Mouse (Mus musculus): ENCODE results near the gene Arhgap8. TPM values are rescaled to one million over a fixed set of nuclear protein-coding genes. Genes with fewer than 3 reads are reported as not detected.
"Not testable (repeated sequence)": the region's sequence is repeated elsewhere in the genome, so short reads cannot be mapped to it uniquely, and the experiment has no call there.

Arhgap8 gene
- polyA plus RNA-seq, 1 experiment: 5.6 TPM

DNA sequence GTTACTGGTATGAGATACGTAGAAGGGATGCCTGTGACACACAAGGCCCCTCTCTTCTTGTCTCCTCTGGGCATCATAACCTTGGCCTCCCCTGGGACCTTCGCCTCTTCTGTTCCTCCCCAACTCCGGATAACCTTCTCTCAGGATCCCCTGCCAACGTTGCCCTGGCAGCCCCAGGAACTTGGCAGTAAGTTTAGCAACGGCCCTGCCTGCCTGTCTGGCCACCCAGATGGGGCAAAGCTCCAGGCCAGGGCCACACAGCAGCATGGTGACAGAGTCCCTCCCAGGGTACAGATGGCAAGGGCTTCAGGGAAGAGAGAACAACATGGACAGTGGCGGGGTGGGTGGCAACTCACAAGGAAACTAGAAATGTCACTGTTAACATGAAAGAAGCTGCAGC is 9.8 kb downstream of the Arhgap8 start:
- no peak for DNase-seq (ENCODE audit: low read depth, low spot score)

DNA sequence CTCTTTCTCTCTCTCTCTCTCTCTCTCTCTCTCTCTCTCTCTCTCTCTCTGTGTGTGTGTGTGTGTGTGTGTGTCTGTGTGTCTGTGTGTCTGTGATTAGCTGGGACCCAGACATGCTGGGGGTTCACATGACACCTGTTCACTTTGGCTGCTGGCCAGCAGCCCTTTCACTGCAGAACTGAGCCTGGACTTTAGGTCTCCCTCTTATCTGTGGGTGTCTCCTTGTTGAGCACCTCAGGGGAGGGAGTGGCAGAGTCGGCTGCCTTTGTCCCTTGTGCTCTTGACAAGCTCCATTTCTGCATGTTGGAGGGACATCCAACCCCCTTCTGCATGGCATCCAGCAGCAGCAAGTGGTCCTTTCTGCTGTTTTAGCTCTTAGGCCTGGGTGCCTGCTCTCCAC is 11.0 kb downstream of the Arhgap8 start:
- 17% methylated on average over 1 of the region's 1 CpGs for WGBS
- DNase-seq (ENCODE audit: low read depth, low spot score): no peak

More for the DNA sequence above, 9.8 kb downstream of the Arhgap8 start:
- 63% methylated on average over 6 of the region's 6 CpGs for WGBS

DNA sequence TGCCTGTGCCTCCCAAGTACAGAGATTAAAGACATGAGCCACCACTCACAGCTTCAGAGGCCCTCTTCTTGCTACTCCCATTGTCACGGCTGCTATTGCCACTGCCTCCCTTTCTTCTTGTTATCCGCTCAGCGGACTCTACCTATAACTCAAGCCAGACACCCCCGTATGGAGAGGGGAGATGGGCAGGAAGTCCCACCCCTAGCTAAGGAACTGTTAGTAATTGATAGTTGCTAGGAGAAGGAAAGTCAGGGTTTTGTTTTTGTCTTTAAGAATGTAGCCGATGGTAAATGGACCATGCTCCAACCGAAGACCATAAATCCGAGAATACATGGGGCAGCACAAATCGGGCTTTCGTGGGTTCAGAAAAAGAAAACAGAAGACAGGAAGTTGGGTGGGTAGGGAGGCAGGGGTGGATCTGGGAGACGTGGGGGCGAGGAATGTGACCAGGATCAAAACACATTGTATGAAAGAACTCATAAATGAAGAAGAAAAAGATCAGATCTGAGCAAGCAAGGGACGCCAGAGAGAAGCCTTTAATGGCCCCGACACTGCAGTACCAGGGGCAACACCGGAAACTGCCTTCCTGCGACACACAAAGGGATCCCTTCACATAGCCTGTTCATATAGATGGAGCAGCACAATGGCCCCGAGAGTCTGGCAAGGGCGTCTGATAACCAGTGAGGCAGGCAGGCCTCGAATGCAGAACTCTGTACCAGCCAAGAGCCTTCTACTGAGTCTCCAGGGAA is 12.0 kb downstream of the Arhgap8 start:
- no peak for DNase-seq (ENCODE audit: low read depth, low spot score)
- 77% methylated on average over 18 of the region's 18 CpGs for WGBS

DNA sequence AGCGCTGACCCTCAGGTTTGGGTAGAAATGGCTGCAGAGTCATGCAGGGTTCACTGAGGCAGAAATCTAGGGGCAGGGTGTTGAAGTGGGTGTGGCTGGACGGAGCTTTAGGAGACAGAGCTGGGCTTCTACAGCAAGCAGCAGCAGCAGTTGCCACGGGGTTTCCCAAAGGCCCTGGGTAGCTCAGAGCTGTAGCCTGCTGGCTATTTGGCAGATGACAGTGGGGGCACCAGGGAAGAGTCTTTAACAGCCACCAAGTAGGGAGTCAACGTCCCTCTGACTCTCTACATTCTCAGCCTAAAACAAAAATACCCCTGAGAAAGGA is 12.5 kb downstream of the Arhgap8 start:
- DNase-seq (ENCODE audit: low read depth, low spot score): no peak
- 83% methylated on average over 4 of the region's 4 CpGs for WGBS

DNA sequence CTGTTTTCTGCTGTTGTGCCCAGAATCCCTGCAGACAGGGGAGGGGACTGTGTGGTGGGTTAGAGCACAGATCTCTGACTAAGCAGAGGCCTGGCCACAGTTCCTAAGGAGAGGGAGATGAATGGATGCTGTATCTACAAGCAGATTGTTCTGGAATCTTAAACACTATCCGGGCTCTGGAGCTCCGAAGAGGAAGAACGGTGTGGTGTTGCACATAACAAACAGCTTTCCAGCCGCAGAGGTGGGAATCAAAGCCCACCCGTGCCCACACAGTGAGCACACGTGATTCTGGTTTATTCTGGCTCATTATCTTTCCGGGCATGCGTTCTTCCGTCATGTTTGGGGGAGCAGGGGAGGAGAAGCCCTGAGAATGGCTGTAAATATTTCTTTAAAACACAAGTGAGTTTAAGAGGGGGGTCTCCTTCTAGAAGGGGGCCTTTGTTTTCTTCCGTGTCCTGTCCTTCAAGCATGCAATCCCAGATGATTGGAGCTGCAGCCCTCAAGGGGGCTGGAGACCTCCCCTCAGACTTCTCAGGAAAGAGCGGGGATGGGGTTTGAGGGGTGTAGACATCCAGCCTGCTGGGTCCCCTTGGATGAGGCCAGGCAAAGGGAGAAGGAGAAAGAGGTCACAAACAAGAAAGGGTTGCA is 16.6 kb downstream of the Arhgap8 start:
- DNase-seq (ENCODE audit: low read depth, low spot score): no peak
- 85% methylated on average over 11 of the region's 11 CpGs for WGBS

DNA sequence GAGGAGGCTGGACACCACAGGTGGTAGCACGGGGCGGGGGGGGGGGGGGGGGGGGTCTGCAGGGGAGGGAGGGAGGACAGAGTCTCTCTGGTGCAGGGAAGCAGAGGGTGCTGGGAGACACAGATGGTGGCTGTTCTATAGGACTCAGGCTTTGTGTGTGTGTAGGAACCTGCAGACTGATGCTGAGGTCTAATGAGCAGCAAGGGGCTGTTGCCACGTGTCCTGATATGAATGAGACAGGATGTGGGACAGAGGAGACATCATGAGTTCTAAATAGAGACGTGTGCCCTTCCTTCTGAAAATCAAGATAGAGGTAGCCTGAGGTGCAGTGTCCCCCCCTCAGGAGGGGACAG is 17.1 kb downstream of the Arhgap8 start:
- no peak for DNase-seq (ENCODE audit: low read depth, low spot score)
- 68% methylated on average over 3 of the region's 4 CpGs for WGBS

DNA sequence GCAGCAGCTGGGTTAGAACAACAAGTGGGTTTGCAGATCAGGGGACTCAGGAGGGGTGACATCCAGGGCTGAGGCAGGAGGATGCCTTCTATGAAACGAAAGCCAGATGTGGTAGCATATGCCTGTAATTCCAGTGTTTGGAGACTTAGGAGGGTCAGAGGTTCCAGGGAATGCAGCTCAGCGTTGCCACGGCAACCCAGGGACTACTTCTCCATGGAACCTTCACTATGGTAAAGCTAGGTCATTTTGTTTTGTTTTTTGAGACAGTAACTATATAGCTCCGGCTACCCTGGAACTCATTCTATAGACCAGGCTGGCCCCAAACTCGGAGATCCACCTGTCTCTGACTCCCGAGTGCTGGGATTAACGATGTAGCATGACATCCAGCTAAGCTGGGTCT is 18.4 kb downstream of the Arhgap8 start:
- no peak for DNase-seq (ENCODE audit: low read depth, low spot score)
- 93% methylated on average over 7 of the region's 7 CpGs for WGBS

DNA sequence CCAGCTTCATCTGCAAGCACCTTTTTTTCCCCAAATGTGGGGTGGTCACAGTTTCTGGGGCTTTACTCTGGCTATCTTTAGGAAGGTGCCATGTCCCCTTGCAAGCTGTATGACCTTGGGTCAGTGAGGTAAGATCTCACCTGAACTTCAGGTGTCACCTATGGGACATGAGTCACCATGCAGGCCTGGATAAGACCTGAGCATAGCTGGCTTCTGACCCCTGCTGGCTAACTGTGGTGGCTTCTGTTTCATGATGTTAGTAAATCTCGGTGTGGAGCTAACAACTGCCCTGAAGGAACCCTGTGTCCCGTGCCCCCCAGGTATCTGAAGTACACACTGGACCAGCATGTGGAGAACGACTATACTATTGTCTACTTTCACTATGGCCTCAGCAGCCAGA is 21.7 kb downstream of the Arhgap8 start:
- no peak for DNase-seq (ENCODE audit: low read depth, low spot score)
- WGBS: 63% methylated on average over 3 of the region's 3 CpGs

DNA sequence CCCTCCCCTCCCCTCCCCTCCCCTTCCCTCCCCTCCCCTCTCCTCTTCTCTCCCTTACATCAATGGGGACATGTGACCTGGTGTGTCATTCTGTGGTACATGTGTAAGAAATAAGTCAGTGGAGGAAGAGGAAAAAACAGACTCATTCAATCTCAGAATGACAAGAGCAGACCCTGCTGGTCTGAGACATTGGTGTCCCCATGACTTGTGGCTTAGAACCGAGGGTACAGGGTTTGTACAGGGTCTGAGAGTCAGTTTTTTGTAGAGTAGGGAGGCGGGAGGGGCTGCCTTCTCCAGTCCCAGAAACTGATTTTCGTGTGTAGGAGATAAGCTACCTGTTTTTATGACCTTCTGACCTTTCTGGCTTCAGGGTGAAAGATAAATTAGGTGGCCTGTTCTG is 23.5 kb downstream of the Arhgap8 start:
- WGBS: 26% methylated on average over 3 of the region's 3 CpGs
- DNase-seq (ENCODE audit: low read depth, low spot score): no peak

DNA sequence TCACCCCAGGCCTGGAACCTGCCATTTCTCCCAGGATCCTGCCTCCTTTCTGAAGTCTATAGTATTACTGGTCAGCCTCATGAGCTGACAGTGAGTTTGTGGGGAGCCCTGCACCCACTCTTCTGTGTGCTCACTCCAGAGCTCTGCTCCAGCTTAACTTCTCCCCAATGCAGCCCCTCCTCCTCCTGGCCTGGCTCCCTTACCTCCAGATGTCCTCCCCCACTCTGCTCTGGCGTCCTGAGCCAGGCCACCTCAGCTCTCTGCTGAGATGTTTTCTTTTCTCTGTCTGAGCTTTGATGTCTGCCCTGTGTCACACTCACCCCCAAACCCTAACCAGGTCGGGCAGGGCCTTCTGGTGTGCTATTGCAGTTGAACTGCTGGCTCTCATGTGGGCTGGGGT is 24.5 kb downstream of the Arhgap8 start:
- DNase-seq (ENCODE audit: low read depth, low spot score): no peak
- 41% methylated on average over 2 of the region's 2 CpGs for WGBS

DNA sequence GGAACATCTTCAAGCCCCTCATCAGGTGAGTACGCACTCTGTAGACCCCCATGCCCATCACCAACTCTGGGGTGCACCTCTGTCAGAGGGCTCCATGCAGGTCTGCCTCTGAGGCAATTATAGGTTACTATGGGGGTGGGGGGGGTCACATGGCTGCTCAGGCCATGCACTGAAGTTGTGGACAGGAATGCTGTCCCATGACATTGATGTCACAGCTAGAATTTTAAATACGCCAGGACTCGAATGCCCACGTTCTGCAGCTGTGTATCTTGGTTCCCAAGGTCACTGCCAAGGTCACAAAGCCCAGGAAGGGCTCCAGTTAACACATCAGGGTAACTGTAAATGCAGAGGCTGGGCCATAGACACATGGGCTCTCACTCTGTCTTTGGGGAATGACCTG is 26.0 kb downstream of the Arhgap8 start:
- 91% methylated on average over 4 of the region's 4 CpGs for WGBS
- no peak for DNase-seq (ENCODE audit: low read depth, low spot score)

DNA sequence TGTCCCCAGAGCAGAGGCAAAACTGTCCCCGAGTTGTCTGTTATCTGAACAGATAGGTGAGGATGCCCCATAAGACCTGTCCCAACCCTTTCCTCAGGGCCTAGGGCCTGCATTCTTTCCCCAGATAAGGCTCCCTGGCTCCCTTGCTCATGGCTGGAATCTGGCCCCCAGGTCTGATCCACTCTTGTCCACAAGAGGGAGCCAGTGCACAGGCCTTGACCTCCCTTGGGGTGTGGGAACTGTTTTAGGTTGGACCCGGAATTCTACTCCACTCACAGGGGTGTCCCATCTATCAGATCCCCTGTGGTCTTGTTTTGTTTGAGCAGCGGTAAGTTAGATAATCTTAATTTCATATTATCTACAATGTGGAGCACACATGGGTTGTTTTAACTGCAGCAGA is 35.1 kb downstream of the Arhgap8 start:
- WGBS: 36% methylated on average over 3 of the region's 3 CpGs
- peak; percentile 38 for DNase-seq (ENCODE audit: low read depth, low spot score)

DNA sequence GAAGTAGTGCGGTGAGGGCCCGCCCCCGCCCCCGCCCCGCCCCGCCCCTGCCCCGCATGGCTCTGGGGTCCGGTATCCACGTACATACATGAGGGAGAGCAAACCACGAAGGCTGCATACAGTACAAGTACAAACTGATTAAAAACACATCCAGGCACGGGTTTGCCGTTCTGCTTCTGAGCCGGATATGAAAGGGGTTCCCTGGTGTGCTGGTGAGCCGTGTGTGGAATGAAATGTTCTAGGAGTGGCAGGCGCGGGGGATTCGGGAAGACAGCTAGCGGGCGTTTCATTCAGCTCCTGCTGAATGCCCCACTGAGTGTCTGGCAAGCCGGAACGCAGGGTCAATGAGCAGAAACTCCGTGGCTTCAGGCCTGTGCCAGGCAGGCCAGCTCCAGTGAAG is 36.6 kb downstream of the Arhgap8 start:
- 43% methylated on average over 22 of the region's 22 CpGs for WGBS
- DNase-seq (ENCODE audit: low read depth, low spot score): no peak

DNA sequence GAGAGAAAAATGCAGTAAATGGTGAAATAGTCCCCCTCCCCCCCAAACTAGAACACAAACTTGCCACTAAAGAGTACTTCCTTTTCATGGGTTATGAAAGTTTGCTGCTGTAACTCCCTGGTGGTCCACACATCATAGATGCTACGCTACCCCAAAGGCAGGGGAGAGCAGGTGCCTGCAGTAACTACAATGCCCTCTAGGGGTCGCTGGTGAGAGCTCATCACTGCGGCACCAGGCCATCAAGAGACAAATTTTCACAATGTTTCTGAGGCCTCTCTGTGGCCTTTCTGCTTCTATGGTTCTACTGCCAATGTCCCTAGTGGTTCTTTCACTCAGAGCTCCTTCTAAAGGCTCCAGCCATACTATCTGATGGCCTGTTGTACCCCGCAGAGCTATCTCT is 38.6 kb downstream of the Arhgap8 start:
- WGBS: 42% methylated on average over 4 of the region's 4 CpGs
- no peak for DNase-seq (ENCODE audit: low read depth, low spot score)

DNA sequence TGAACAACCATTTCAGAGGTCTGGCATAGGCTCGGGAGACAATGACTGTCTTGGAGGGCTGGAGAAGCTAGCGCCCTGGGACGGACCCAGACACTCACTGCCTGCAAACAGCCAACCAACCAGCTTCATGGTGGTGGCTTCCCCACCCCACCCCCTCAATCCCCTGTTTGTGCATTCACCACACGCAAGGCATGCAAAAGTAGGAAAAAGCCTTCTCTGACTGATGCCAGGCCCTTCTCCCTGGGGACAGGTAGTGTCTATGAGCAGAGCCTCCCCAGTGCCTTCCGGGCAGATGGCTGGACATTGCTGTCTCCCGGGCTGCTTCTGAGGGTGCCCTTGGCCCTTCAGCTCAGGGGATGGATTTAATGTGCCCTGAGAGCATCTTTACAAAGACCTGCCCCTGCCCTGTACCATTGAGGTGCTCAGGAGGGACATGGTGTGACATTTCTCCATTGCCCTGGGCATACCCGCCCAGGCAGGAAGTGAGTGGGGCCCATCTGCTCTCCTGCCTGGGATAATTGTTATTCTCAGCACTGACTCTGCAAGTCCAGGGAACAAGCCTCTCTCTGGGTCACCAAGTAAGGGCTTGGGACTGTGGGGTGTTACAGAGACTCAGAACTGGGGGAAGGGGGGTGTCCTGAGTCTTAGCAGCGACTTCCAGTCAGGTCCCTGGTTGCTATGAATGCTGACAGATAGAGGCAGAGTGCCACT is 43.0 kb downstream of the Arhgap8 start:
- 90% methylated on average over 8 of the region's 8 CpGs for WGBS
- no peak for DNase-seq (ENCODE audit: low read depth, low spot score)

DNA sequence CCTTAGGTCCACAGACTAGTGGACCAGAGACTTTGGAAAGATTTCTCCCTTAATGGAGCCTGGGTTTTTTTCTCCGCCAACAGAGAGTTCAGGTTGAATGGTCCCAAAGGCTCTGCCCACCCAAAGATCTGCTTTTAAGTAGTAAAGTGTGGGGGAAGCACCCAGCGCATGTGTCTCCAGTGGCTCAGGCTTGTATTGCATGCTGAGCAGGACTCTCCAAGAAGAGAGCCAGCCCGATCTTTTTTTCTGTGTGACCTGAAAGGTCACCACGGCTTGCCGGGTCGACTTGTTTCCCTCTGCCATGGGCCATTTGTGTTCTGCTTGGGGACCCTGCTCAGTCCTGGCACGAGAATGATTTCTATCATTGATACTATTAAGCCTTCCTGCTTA is 43.6 kb downstream of the Arhgap8 start:
- 59% methylated on average over 7 of the region's 7 CpGs for WGBS
- no peak for DNase-seq (ENCODE audit: low read depth, low spot score)

DNA sequence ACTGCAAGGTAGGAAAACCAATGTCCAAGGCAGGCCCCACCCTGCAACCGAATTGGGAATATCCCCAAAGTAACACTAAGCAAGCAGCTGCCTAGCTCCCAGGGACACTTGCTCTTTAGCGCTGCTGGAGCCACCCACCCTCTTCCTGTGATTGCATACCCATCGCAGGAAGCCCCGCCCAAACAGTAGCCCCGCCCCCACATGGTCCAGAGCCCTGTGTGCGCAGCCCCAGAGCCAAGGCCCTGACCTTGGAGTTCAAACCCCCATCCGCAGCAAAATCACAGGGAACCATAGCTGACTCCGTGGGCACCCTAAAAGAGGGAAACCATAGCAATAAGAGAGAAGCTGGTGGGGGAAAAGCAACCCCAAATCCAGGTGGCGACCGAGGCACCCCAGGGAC is 46.8 kb downstream of the Arhgap8 start:
- no peak for DNase-seq (ENCODE audit: low read depth, low spot score)
- WGBS: 54% methylated on average over 10 of the region's 10 CpGs

DNA sequence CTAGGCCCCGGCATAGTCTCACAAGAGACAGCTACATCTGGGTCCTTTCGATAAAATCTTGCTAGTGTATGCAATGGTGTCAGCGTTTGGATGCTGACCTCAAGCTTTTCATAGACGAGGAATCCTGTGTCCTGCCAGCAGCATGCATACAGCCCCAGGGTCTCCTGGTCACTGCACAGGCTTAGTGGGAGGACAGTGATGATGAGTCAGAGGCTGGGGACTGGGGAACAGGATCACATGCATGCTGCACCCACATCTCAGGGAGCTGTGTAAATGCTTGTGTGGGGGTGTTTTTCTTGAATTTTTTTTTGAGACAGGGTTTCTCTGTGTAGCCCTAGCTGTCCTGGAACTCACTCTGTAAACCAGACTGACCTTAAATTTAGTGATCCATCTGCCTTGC is 48.7 kb downstream of the Arhgap8 start:
- DNase-seq (ENCODE audit: low read depth, low spot score): not testable (repeated sequence)
- 79% methylated on average over 4 of the region's 4 CpGs for WGBS

DNA sequence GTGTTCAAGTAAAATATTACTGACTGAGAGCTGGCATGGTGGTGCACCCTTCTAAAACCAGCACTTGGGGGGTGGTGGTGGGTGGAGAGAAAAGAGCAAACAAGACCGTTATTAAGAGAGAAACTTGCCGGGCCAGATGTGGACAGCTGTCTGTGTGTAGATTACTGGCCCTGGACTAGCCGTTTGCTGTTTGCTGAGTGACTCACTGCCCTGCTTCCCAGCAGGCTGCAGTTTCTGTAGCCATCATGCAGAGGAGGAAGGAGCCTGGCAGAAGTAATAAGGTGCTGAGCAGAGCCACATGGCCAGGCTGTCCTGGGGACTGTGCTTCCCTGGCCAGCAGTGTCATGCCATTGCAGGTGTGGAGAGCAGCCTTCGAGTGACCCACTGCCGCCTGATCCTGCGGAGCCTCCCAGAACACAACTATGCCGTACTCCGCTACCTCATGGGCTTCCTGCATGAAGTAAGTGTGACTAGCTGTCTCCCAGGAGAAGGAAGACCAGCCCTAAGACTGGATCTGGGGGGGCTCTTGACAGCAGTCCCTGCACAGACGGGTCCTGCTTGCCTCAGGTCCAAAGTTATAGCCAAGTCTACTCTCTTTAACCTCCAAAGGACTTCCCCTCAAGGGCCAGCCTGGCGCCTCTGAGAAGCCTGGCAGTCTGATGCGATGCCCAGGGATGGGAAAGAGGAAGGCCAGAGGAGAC is 49.9 kb downstream of the Arhgap8 start:
- 51% methylated on average over 11 of the region's 11 CpGs for WGBS
- DNase-seq (ENCODE audit: low read depth, low spot score): no peak

DNA sequence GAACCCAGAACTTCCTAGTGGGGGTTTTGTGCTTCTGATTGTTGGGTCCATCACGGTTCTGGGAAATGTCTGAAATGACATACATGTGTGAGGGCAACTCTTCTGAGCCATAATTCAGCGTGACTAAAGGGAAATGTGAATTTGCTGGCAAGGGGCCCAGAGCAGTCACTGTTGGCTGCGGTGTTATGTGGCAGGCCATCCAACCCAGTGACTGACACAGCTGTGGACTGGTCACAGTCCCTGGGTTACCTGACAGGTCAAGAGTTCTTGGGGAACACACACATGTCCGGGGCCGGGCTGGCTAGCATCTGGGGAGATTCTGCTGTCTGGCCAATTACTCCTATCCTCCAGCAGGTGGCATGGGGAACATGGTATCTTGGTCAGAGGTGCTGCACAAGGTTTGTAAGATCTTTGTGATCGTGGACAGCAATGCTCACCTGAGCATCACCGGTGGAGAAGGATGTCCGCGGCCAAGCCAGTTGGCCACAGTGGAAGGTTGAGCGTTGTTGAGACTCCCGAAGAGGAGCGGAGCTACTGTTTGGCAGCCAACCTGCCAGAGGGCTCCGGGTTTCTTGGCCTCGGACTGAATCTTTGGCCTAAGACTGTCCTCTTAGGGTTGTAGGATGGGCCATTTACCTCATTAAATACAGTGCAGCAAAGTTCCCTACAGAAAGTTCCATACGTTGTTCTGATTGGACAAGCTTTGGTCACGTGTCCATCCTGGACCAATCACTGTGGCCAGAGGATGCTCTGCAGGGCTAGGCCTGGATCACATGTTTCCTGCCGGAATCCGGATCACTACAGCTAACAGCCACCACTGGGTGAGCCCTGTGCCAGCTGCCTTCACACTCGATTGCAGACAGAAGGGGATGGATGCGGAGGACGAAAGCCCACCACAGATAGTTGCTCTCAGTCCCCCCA is 52.6 kb downstream of the Arhgap8 start:
- 72% methylated on average over 21 of the region's 21 CpGs for WGBS
- DNase-seq (ENCODE audit: low read depth, low spot score): no peak
